Mouse (Mus musculus): ENCODE results near the gene 9230102O04Rik. TPM values are rescaled to one million over a fixed set of nuclear protein-coding genes. Genes with fewer than 3 reads are reported as not detected.

Gene 9230102O04Rik
- total and polyA plus RNA-seq, 3 experiments = 0.17 TPM; not detected in 2

DNA sequence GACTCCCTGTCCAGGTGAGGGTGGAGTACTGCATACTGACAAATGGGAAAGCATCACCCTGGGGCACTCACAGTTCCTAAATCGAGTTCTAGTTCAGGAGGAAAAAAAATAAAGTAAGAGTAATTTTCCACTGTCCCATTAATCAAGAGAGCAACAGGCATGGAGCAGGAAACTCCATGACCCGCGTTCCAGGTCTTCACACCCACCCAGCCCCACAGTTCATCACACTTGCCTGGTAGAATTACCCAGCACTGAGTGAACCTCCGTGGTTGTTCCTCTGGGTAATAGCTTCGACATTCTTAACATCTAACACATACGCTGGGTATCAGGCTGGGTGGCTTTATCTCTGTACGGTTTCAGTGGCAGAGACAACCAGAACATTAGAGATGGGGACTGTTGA lies 55.6 kb downstream of the 9230102O04Rik start:
- no peaks in the 10 kb centered on the region for H3K27me3 ChIP-seq (replicated peaks)
- H3K9me3 ChIP-seq (replicated peaks; ENCODE audit: low read length) = no peaks in the 10 kb centered on the region
- in situ Hi-C loops (cut with MboI; ENCODE audit: low pct_ligation_motif_present, low pct_unique_long_range_greater_than_20kb, low sequenced_read_pairs) = no loop called here
- dilution Hi-C loops (cut with MboI; ENCODE audit: extremely low pct_ligation_motif_present, extremely low pct_unique_long_range_greater_than_20kb, low sequenced_read_pairs) = no loop called here
- H3K4me3 ChIP-seq (replicated peaks in 1 of 3; ENCODE audit: low read depth in 2 of 3, low read length in 2 of 3, poor library complexity in 1 of 3) = no peak overlapping the region
- H3K27ac ChIP-seq (ENCODE audit: insufficient read depth, low read depth) = no peak overlapping the region
- no peaks in the 10 kb centered on the region for H3K36me3 ChIP-seq (replicated peaks in 1 of 2; ENCODE audit: control insufficient read depth in 1 of 2, insufficient read depth in 1 of 2, low read length in 1 of 2)
- H3K4me1 ChIP-seq (ENCODE audit: control insufficient read depth in 1 of 2, insufficient read depth in 2 of 2) = peaks cover 0 to 7% of the 10 kb centered on the region in 2 experiments; a peak in 2 of 4 replicates
- TF ChIP-seq TBP (conservative IDR thresholded peaks at IDR 0.05; ENCODE audit: low read depth, low read length) = no peak
- no peak for TF ChIP-seq JUN (IDR thresholded peaks at IDR 0.05; ENCODE audit: insufficient read depth, low read depth, low read length)
- no peak for TF ChIP-seq JUND (conservative IDR thresholded peaks at IDR 0.05; ENCODE audit: low read depth, low read length)
- no peak for TF ChIP-seq PAX5 (IDR thresholded peaks at IDR 0.05; ENCODE audit: low read length)
- no peak for TF ChIP-seq ELF1 (IDR thresholded peaks at IDR 0.05; ENCODE audit: low read depth, low read length)
- TF ChIP-seq POLR2A (IDR thresholded peaks at IDR 0.05; ENCODE audit: low read depth, low read length) = no peak
- no peak for TF ChIP-seq USF2 (conservative IDR thresholded peaks at IDR 0.05; ENCODE audit: low read depth, low read length)
- TF ChIP-seq MAFK (IDR thresholded peaks at IDR 0.05; ENCODE audit: insufficient replicate concordance, low read length) = no peak
- TF ChIP-seq USF1 (IDR thresholded peaks at IDR 0.05; ENCODE audit: low read depth, low read length) = no peak
- TF ChIP-seq ZMIZ1 (IDR thresholded peaks at IDR 0.05; ENCODE audit: low read depth, low read length) = no peak
- H3K79me2 ChIP-seq (replicated peaks; ENCODE audit: control insufficient read depth, extremely low read depth, insufficient read depth, poor library complexity, severe bottlenecking) = no peaks in the 10 kb centered on the region
- DNase-seq (ENCODE audit: extremely low read depth) = no peak
- no peak overlapping the region for H3K4me2 ChIP-seq (ENCODE audit: insufficient read depth, low read depth, poor library complexity, severe bottlenecking)
- H3K9ac ChIP-seq (ENCODE audit: insufficient read depth, low read depth) = no peak overlapping the region

Other genes starting within 250 kb of the 9230102O04Rik start
- gene 4930412O13Rik, start 8.3 kb downstream of the 9230102O04Rik start, total RNA-seq (2012; rRNA removed) = not detected in 2 replicates
- not detected in 2 replicates for gene 4930412O13Rik, start 8.3 kb downstream of the 9230102O04Rik start, total RNA-seq (2014; rRNA removed)
- not detected in 2 replicates for gene 4930412O13Rik, start 8.3 kb downstream of the 9230102O04Rik start, polyA plus RNA-seq (2012; ENCODE audit: insufficient read length, low read depth)
- gene Gata3, start 494 bp upstream of the 9230102O04Rik start, total RNA-seq (2012; rRNA removed) = 0.08 and 0.34 TPM in 2 replicates
- 0.11 and 0.20 TPM in 2 replicates for gene Gata3, start 494 bp upstream of the 9230102O04Rik start, total RNA-seq (2014; rRNA removed)
- 0.50 and 0.63 TPM in 2 replicates for gene Gata3, start 494 bp upstream of the 9230102O04Rik start, polyA plus RNA-seq (2012; ENCODE audit: insufficient read length, low read depth)
- gene Taf3, start 159.1 kb upstream of the 9230102O04Rik start, total RNA-seq (2012; rRNA removed) = 4.2 and 6.0 TPM in 2 replicates
- 2.1 and 3.1 TPM in 2 replicates for gene Taf3, start 159.1 kb upstream of the 9230102O04Rik start, total RNA-seq (2014; rRNA removed)
- 13.4 and 14.8 TPM in 2 replicates for gene Taf3, start 159.1 kb upstream of the 9230102O04Rik start, polyA plus RNA-seq (2012; ENCODE audit: insufficient read length, low read depth)
- 336 and 359 TPM in 2 replicates for gene Atp5c1, start 191.0 kb upstream of the 9230102O04Rik start, total RNA-seq (2012; rRNA removed)
- 876 and 918 TPM in 2 replicates for gene Atp5c1, start 191.0 kb upstream of the 9230102O04Rik start, total RNA-seq (2014; rRNA removed)
- 375 and 423 TPM in 2 replicates for gene Atp5c1, start 191.0 kb upstream of the 9230102O04Rik start, polyA plus RNA-seq (2012; ENCODE audit: insufficient read length, low read depth)
- gene Kin, start 191.1 kb upstream of the 9230102O04Rik start, total RNA-seq (2012; rRNA removed) = 23.0 and 29.5 TPM in 2 replicates
- 31.5 and 37.8 TPM in 2 replicates for gene Kin, start 191.1 kb upstream of the 9230102O04Rik start, total RNA-seq (2014; rRNA removed)
- gene Kin, start 191.1 kb upstream of the 9230102O04Rik start, polyA plus RNA-seq (2012; ENCODE audit: insufficient read length, low read depth) = 44.7 and 49.0 TPM in 2 replicates
- not detected in 2 replicates for gene Itih2, start 241.9 kb upstream of the 9230102O04Rik start, total RNA-seq (2012; rRNA removed)
- gene Itih2, start 241.9 kb upstream of the 9230102O04Rik start, total RNA-seq (2014; rRNA removed) = not detected in 2 replicates
- gene Itih2, start 241.9 kb upstream of the 9230102O04Rik start, polyA plus RNA-seq (2012; ENCODE audit: insufficient read length, low read depth) = not detected in 2 replicates